ENCODE assay signal across 26 mouse cellular contexts in genomic region chr2:77470716-77471115, GRCm38 (mm10).
"Had no signal": no experiment of that assay in that cellular context is flagged by ENCODE, and none has a peak within 500 bp of the region (broad histone marks: within the 10 kb centered on the region; RNA-seq: fewer than 3 reads in every experiment).

No protein-coding gene starts in this region.

- H3K27ac ChIP-seq: heart, adult 2 months; heart, embryonic 13.5 days; heart, embryonic 15.5 days; hindbrain, embryonic 13.5 days; hindbrain, embryonic 15.5 days; kidney, embryonic 15.5 days; kidney, postnatal 0 days; left cerebral cortex, adult 2 months; limb, embryonic 13.5 days; limb, embryonic 15.5 days; liver, embryonic 12.5 days; liver, embryonic 14.5 days had no signal

- H3K9ac ChIP-seq: heart, embryonic 13.5 days; heart, embryonic 15.5 days; hindbrain, embryonic 13.5 days; hindbrain, embryonic 15.5 days; kidney, embryonic 15.5 days; limb, embryonic 13.5 days; limb, embryonic 15.5 days; liver, embryonic 12.5 days; liver, embryonic 14.5 days had no signal

- H3K4me2 ChIP-seq: heart, embryonic 11.5 days; heart, embryonic 13.5 days; heart, embryonic 15.5 days; hindbrain, embryonic 13.5 days; hindbrain, embryonic 15.5 days; kidney, embryonic 15.5 days; limb, embryonic 13.5 days; limb, embryonic 15.5 days; liver, embryonic 12.5 days had no signal

- ATAC-seq: intestine, embryonic 16.5 days; liver, embryonic 12.5 days had no signal

- DNase-seq: gastrocnemius, postnatal 14 days; gastrocnemius, postnatal 36 days; heart, adult 11 months; heart, adult 2 months; heart, postnatal 14 days; heart, postnatal 36 days; kidney, adult 11 months; kidney, adult 2 months; kidney, adult 9 months; kidney, postnatal 14 days; kidney, postnatal 36 days; layer of hippocampus, adult 9-11 months; layer of hippocampus, postnatal 36 days had no signal

- H3K4me1 ChIP-seq: heart, embryonic 13.5 days; heart, embryonic 15.5 days; kidney, embryonic 15.5 days; limb, embryonic 13.5 days; limb, embryonic 15.5 days; liver, embryonic 12.5 days had no signal

- H3K9me3 ChIP-seq: heart, embryonic 15.5 days; hindbrain, embryonic 13.5 days; hindbrain, embryonic 15.5 days; limb, embryonic 15.5 days had no signal

- H3K36me3 ChIP-seq: hindbrain, embryonic 13.5 days; kidney, embryonic 15.5 days; limb, embryonic 13.5 days had no signal

- H3K27me3 ChIP-seq: heart, embryonic 13.5 days; heart, embryonic 15.5 days; hindbrain, embryonic 13.5 days; hindbrain, embryonic 15.5 days; kidney, embryonic 15.5 days; limb, embryonic 13.5 days; limb, embryonic 15.5 days; liver, embryonic 12.5 days had no signal

- H3K4me3 ChIP-seq: heart, adult 2 months; heart, embryonic 13.5 days; heart, embryonic 15.5 days; hindbrain, embryonic 13.5 days; hindbrain, embryonic 15.5 days; kidney, embryonic 15.5 days; left cerebral cortex, adult 2 months; limb, embryonic 13.5 days; limb, embryonic 15.5 days; liver, embryonic 12.5 days had no signal
